Mouse (Mus musculus): ENCODE measurements around the gene Sirt3.

Sirt3 gene

GRCm38 (mm10) chr7:140848591-140848990 lies 33.5 kb downstream of the Sirt3 start:
- DNase-seq (ENCODE audit: low spot score) = no peak

GRCm38 (mm10) chr7:140847755-140848580 lies 34.1 kb downstream of the Sirt3 start, which contains the start of gene Odf3:
TSS of gene Odf3 (plus strand) at chr7:140847805.
- no peak for DNase-seq (ENCODE audit: low spot score)

- DNase-seq (ENCODE audit: low spot score) = no peak
These were observed 35.4 kb downstream of the Sirt3 start for GRCm38 (mm10) chr7:140846676-140847075.

GRCm38 (mm10) chr7:140845683-140846082 lies 36.4 kb downstream of the Sirt3 start:
- DNase-seq (ENCODE audit: low spot score) = no peak

- peak; percentile 95 for DNase-seq (ENCODE audit: low spot score)
These were observed 37.0 kb downstream of the Sirt3 start, which contains the start of gene Scgb1c1 for GRCm38 (mm10) chr7:140844905-140845665. TSS of gene Scgb1c1 (plus strand) at chr7:140845547.

- DNase-seq (ENCODE audit: low spot score) = no peak
These were observed 38.3 kb downstream of the Sirt3 start for GRCm38 (mm10) chr7:140843806-140844205.

- DNase-seq (ENCODE audit: low spot score) = no peak
These were observed 41.1 kb downstream of the Sirt3 start for GRCm38 (mm10) chr7:140840750-140841735.

- DNase-seq (ENCODE audit: low spot score) = no peak
These were observed 42.6 kb downstream of the Sirt3 start for GRCm38 (mm10) chr7:140839556-140839955.

- no peak for DNase-seq (ENCODE audit: low spot score)
These were observed 45.6 kb downstream of the Sirt3 start for GRCm38 (mm10) chr7:140836243-140837115.

GRCm38 (mm10) chr7:140835758-140836087 lies 46.4 kb downstream of the Sirt3 start:
- no peak for DNase-seq (ENCODE audit: low spot score)

GRCm38 (mm10) chr7:140834968-140835757 lies 46.9 kb downstream of the Sirt3 start, which contains the start of gene Urah:
TSS of gene Urah (plus strand) at chr7:140835018.
- DNase-seq (ENCODE audit: low spot score) = peak; percentile 44

GRCm38 (mm10) chr7:140833341-140833740 lies 48.8 kb downstream of the Sirt3 start:
- DNase-seq (ENCODE audit: low spot score) = peak; percentile 2

- DNase-seq (ENCODE audit: low spot score) = peak; percentile 5
These were observed 50.7 kb downstream of the Sirt3 start for GRCm38 (mm10) chr7:140831447-140831846.

- DNase-seq (ENCODE audit: low spot score) = no peak
These were observed 53.8 kb downstream of the Sirt3 start for GRCm38 (mm10) chr7:140828171-140828881.

GRCm38 (mm10) chr7:140822731-140823130 lies 59.4 kb downstream of the Sirt3 start:
- no peak for DNase-seq (ENCODE audit: low spot score)

GRCm38 (mm10) chr7:140821653-140822329 lies 60.3 kb downstream of the Sirt3 start, which contains the start of gene Zfp941:
TSS of gene Zfp941 (minus strand) at chr7:140822178.
- DNase-seq (ENCODE audit: low spot score) = no peak

- DNase-seq (ENCODE audit: low spot score) = no peak
These were observed 60.8 kb downstream of the Sirt3 start for GRCm38 (mm10) chr7:140821305-140821652.

GRCm38 (mm10) chr7:140820173-140820572 lies 61.9 kb downstream of the Sirt3 start:
- no peak for DNase-seq (ENCODE audit: low spot score)
